Mouse (Mus musculus): Measurements from ENCODE around the gene Ifrd1. TPM values are rescaled to one million over a fixed set of nuclear protein-coding genes. Genes with fewer than 3 reads are reported as not detected.
A peak's percentile ranks its signal among the peaks of the same experiment; 100 is the strongest.
"Not testable (repeated sequence)": the region's sequence is repeated elsewhere in the genome, so short reads cannot be mapped to it uniquely, and the experiment has no call there.

The Ifrd1 gene
- polyA plus RNA-seq, 1 experiment from 2014 or later, result 118 TPM

DNA sequence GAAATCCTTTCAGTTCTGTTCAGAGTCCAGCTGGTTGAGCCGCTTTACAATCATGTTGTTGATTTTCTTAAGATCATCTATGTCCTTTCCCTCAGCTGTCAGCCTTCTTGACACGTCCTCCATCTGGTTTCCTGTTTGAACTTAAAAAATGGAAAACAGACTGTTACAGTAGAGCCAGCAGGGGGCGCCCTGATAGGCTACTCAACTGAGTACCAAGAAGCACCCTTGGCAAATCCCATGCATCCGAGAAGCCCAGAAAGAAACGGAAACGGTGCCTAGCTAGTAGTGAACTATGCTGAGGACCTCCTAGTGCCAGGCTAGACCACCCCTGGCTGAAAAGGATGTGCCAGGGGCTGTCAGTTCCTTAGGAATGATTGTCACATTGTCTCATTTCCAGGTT, 71.2 kb downstream of the Ifrd1 start:
- H3K9me3 ChIP-seq, result 0 out of 2 replicates have a peak, but pooled peaks cover 9% of the 10 kb centered on the region
- H3K27me3 ChIP-seq, result no peaks in the 10 kb centered on the region
- no peak overlapping the region for H3K9ac ChIP-seq
- H3K4me1 ChIP-seq, result no peaks in the 10 kb centered on the region
- ATAC-seq (ENCODE audit: low FRiP score, low read depth), result no peak
- H3K27ac ChIP-seq, result no peak overlapping the region
- no peak overlapping the region for H3K4me3 ChIP-seq
- 59% methylated on average over 6 of the region's 6 CpGs for WGBS
- no peak overlapping the region for H3K4me2 ChIP-seq (replicated peaks)
- no peaks in the 10 kb centered on the region for H3K36me3 ChIP-seq

DNA sequence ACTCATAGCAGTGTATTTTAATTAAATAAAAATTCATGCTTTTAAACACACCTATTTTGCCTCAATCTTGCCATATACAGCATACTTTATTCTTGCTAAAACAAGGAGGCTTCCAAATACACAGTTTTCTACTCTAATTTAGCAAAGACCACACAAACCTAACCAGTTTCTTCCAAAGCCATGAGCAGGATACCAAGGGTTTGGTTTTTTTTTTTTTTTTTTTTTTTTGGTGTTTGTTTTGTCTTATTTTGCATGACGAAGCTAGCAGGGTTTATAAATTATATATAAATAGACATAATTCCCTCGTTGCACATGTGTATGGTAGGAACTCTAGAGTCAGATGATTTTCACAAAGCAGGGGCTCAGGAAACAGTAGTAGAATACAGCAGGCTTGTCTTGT, 72.1 kb downstream of the Ifrd1 start:
- H3K27me3 ChIP-seq, result no peaks in the 10 kb centered on the region
- H3K9ac ChIP-seq, result no peak overlapping the region
- H3K4me2 ChIP-seq (replicated peaks), result no peak overlapping the region
- no peaks in the 10 kb centered on the region for H3K36me3 ChIP-seq
- no peak overlapping the region for H3K4me3 ChIP-seq
- ATAC-seq (ENCODE audit: low FRiP score, low read depth), result no peak
- H3K4me1 ChIP-seq, result no peaks in the 10 kb centered on the region
- H3K9me3 ChIP-seq, result 0 out of 2 replicates have a peak, but pooled peaks cover 7% of the 10 kb centered on the region
- no peak overlapping the region for H3K27ac ChIP-seq
- 85% methylated on average over 2 of the region's 2 CpGs for WGBS

DNA sequence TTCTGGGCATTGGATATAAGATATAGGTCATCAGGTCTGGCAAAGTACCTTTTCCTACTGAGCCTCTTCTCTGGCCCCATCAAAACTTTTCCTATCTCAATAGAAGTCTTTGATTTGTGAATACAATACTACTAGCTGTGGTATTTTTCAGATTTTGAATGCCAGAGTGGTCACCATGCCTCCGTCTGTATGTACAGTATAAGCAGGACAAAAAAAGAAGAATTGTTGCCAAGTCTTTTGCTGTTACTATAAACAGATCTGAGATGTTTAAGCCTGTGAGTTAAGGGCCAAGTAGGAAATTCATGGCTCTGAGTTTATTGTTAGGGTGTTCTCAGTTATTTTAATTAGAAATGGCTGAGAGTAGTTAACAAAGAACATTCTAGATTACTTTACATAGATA, 73.1 kb downstream of the Ifrd1 start:
- ATAC-seq (ENCODE audit: low FRiP score, low read depth); H3K9ac ChIP-seq; H3K9me3 ChIP-seq; H3K4me3 ChIP-seq; H3K36me3 ChIP-seq; H3K27ac ChIP-seq; H3K4me2 ChIP-seq (replicated peaks); H3K4me1 ChIP-seq; H3K27me3 ChIP-seq: not testable (repeated sequence)
- 57% methylated on average over 1 of the region's 1 CpGs for WGBS

DNA sequence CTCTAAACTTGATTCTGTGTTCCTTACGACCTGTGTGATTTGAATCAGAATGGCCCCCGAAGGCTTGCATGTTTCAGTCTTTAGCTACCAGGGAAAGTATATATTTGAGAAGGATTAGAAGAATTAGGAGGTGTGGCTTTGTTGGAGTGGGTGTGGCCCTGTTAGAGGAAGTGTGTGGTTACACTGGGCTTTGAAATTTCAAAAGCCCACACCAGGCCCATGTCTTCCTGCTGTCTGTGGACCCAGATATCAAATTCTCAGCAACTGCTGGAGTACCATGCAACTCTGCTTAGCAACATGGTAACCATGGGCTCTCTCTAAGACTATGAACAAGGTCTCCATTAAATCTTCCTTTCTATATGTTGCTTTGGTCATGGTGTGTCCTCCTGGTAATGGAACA, 76.7 kb downstream of the Ifrd1 start:
- H3K4me3 ChIP-seq, result no peak overlapping the region

DNA sequence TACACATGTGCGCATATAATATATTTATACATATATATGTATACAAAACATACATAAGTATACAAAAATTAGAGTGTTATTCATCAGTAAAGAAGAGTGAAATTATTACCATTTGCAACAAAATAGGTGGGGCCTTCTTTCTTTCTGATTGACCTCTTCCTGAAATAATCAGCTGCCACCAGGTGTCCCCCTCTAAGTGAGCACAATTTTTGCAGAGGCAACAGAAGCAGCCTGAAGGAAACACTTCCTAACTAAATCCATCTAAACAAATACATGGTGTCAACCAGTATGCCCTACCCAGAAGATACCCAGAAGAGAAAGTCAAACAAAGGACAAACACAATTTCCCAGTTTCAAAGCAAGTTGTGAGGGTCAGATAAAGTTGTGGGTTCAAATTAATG, 78.6 kb downstream of the Ifrd1 start:
- Histone ChIP-seq H3K4me3 (no peak overlapping the region), H3K9me3 (no peaks in the 10 kb centered on the region), H3K4me2 (replicated peaks) (no peak overlapping the region), H3K9ac (no peak overlapping the region), H3K36me3 (no peaks in the 10 kb centered on the region), H3K27me3 (no peaks in the 10 kb centered on the region), H3K4me1 (no peaks in the 10 kb centered on the region), H3K27ac (no peak overlapping the region)
- no peak for ATAC-seq (ENCODE audit: low FRiP score, low read depth)
- 97% methylated on average over 1 of the region's 1 CpGs for WGBS

More for the DNA sequence above, 76.7 kb downstream of the Ifrd1 start:
- H3K27ac ChIP-seq, result no peak overlapping the region
- no peak overlapping the region for H3K9ac ChIP-seq
- no peak for ATAC-seq (ENCODE audit: low FRiP score, low read depth)
- H3K27me3 ChIP-seq, result no peaks in the 10 kb centered on the region
- no peaks in the 10 kb centered on the region for H3K4me1 ChIP-seq
- 90% methylated on average over 2 of the region's 2 CpGs for WGBS
- no peaks in the 10 kb centered on the region for H3K36me3 ChIP-seq
- no peak overlapping the region for H3K4me2 ChIP-seq (replicated peaks)
- H3K9me3 ChIP-seq, result no peaks in the 10 kb centered on the region

DNA sequence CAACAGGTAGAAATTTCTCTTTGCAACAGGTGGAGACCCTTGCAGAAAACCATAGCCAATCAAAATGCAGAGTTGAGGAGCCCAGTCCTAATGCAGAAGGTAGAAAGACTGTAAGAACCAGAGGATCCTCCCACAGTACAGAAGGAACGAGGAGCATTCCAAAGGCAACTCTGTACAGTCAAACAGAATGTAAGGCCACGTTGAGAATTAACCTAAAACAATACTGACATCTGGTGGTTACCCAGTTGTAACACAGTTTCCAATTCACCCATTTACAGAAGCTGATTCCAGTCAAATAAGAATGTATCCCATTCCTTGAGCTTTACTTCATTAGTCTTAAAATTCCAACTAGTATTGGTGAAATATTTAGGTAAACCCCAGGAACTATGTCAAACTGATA, 83.7 kb downstream of the Ifrd1 start:
- WGBS, result 3% methylated on average over 2 of the region's 2 CpGs
- no peaks in the 10 kb centered on the region for H3K36me3 ChIP-seq
- no peaks in the 10 kb centered on the region for H3K9me3 ChIP-seq

DNA sequence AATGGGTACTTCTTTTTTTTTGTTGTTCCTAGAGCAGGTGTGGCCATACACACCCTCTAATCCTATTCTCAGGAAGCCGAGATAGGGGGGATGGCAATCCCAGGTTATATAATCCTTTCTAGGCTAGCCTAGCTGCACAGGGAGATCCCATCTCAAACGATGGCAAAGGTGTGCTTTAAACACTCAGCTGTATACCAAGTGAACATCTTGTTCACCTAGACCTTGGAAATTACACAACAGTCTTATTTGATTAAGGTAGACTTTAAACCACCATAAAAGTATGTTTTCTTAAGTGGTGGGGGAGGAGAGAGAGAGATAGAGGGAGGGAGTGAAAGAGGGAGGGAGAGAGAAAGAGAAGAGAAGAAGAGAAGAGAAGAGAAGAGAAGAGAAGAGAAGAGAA, 87.5 kb downstream of the Ifrd1 start:
- H3K27me3 ChIP-seq, result no peaks in the 10 kb centered on the region
- WGBS, result 73% methylated on average over 2 of the region's 2 CpGs
- H3K27ac ChIP-seq, result no peak overlapping the region
- no peak overlapping the region for H3K9ac ChIP-seq
- no peaks in the 10 kb centered on the region for H3K9me3 ChIP-seq
- no peaks in the 10 kb centered on the region for H3K36me3 ChIP-seq
- no peaks in the 10 kb centered on the region for H3K4me1 ChIP-seq
- H3K4me3 ChIP-seq, result no peak overlapping the region
- ATAC-seq (ENCODE audit: low FRiP score, low read depth), result no peak
- no peak overlapping the region for H3K4me2 ChIP-seq (replicated peaks)

More for the DNA sequence above, 83.7 kb downstream of the Ifrd1 start:
- Histone ChIP-seq H3K9ac (no peak overlapping the region), H3K27ac (no peak overlapping the region), H3K4me2 (replicated peaks) (no peak overlapping the region), H3K27me3 (no peaks in the 10 kb centered on the region), H3K4me1 (no peaks in the 10 kb centered on the region), H3K4me3 (no peak overlapping the region)
- ATAC-seq (ENCODE audit: low FRiP score, low read depth), result 0 out of 2 replicates have a peak, but pooled peaks have one; percentile 36

DNA sequence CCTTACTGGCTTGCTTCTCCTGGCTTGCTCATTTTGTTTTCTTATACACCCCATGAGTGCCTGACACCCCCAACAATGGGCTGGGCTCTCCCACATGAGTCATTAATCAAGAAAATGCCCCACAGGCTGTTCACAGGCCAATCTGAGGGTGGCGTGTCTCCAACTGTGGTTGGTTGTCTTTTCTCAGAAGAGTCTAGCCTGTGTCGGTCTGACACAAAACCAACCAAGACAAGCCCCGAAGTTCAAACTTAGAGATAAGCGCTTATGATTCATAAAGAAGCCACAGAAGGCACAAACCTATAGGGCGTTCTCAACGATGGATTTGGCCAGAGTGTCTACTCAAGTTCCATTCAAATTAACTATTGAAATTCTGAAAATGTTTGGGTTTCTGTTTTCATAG, 94.1 kb downstream of the Ifrd1 start:
- WGBS, result 91% methylated on average over 6 of the region's 6 CpGs
- ATAC-seq (ENCODE audit: low FRiP score, low read depth), result no peak

DNA sequence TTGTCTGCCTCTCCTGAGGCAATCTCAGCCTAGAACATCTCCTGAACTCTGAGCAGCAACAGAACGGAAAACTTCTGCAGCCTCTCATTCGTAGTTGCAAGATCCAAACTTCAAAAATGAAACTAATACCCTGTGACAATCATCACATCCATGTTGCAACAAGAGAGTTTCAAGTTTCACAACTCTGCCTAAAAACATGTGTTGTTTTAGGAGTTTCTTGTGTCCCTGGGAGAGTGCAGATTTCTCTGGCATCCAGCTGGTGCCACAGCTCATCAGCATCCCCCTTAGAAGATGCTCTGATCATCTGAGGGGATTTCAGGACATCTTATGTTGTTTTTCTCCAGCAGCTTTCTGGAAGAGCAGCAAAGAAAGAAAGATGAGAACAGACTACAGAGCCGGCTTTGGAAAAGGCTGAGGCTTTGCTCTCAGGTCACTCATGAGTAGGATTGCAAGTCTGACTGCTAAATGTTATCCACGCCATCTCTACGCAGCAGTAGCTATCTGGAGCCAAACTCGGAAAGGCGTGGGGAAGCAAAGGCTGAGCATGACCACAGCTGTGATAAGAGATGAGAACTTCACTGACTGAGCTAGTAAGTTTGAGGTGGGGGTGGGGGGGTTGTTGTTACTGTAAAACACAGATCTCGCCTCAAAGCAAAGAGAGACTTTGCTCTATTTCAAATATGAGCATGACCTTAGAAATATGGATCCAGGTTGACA, 95.8 kb downstream of the Ifrd1 start:
- Histone ChIP-seq H3K9ac (no peak overlapping the region), H3K4me3 (no peak overlapping the region), H3K4me1 (no peaks in the 10 kb centered on the region), H3K9me3 (no peaks in the 10 kb centered on the region), H3K27me3 (no peaks in the 10 kb centered on the region), H3K27ac (no peak overlapping the region), H3K4me2 (replicated peaks) (no peak overlapping the region), H3K36me3 (no peaks in the 10 kb centered on the region)
- ATAC-seq (ENCODE audit: low FRiP score, low read depth), result no peak
- 73% methylated on average over 8 of the region's 8 CpGs for WGBS

More for the DNA sequence above, 94.1 kb downstream of the Ifrd1 start:
- no peaks in the 10 kb centered on the region for H3K36me3 ChIP-seq
- H3K9me3 ChIP-seq, result no peaks in the 10 kb centered on the region
- H3K4me1 ChIP-seq, result no peaks in the 10 kb centered on the region
- H3K4me2 ChIP-seq (replicated peaks), result no peak overlapping the region
- no peaks in the 10 kb centered on the region for H3K27me3 ChIP-seq
- no peak overlapping the region for H3K27ac ChIP-seq
- no peak overlapping the region for H3K4me3 ChIP-seq
- H3K9ac ChIP-seq, result no peak overlapping the region

MicroRNA genes within 50 kb of the gene (microRNA counts, 519-probe panel; counts per million panel counts)
- not detected for microRNA mmu-miR-1938

Small RNA genes within 50 kb of the gene (microRNA-seq; reads per million reads assigned to microRNA genes)
- gene Mir1938, result not detected

Other genes with a start within 250 kb of the Ifrd1 start
- 55.4 and 55.8 TPM in 2 replicates for gene Arl4a, start 210.5 kb downstream of the Ifrd1 start, polyA plus RNA-seq (2015; fragmentation: Nextera tagmentation; extraction: Ambion mirVana)
- gene Scin, start 114.3 kb downstream of the Ifrd1 start, polyA plus RNA-seq (2015; fragmentation: Nextera tagmentation; extraction: Ambion mirVana), result 10.0 and 12.3 TPM in 2 replicates
- 0.67 and 1.3 TPM in 2 replicates for gene Lsmem1, start 49.0 kb downstream of the Ifrd1 start, polyA plus RNA-seq (2015; fragmentation: Nextera tagmentation; extraction: Ambion mirVana)
- gene Zfp277, start 197.4 kb upstream of the Ifrd1 start, polyA plus RNA-seq (2015; fragmentation: Nextera tagmentation; extraction: Ambion mirVana), result 36.4 and 37.6 TPM in 2 replicates
- 19.1 and 20.5 TPM in 2 replicates for gene Dock4, start 197.4 kb upstream of the Ifrd1 start, polyA plus RNA-seq (2015; fragmentation: Nextera tagmentation; extraction: Ambion mirVana)